Mouse (Mus musculus): ENCODE results near the gene Esyt2. TPM values are rescaled to one million over a fixed set of nuclear protein-coding genes. Genes with fewer than 3 reads are reported as not detected.
A peak's percentile ranks its signal among the peaks of the same experiment; 100 is the strongest.

Gene Esyt2
- total and polyA plus RNA-seq, 2 experiments from 2014 or later, result 7.4 to 32.2 TPM

- no peak overlapping the region for H3K27ac ChIP-seq (ENCODE audit: low read depth)
- no peak for DNase-seq (ENCODE audit: low spot score)
- no peaks in the 10 kb centered on the region for H3K4me1 ChIP-seq (ENCODE audit: control insufficient read depth, insufficient read depth)
- H3K9ac ChIP-seq (replicated peaks; ENCODE audit: low read depth, low read length), result no peak overlapping the region
- H3K27me3 ChIP-seq (ENCODE audit: control insufficient read depth, insufficient read depth, low read length), result no peaks in the 10 kb centered on the region
- WGBS, result 52% methylated on average over 2 of the region's 2 CpGs
- TF ChIP-seq CTCF (IDR thresholded peaks at IDR 0.05; ENCODE audit: low read depth) (no peak), EP300 (IDR thresholded peaks at IDR 0.05; ENCODE audit: low read depth) (no peak)
- no peaks in the 10 kb centered on the region for H3K9me3 ChIP-seq (replicated peaks; ENCODE audit: control insufficient read depth, low read length)
- no peak overlapping the region for H3K4me3 ChIP-seq (ENCODE audit: low read depth, low read length)
- no peak for ATAC-seq (ENCODE audit: insufficient read depth, low read depth)
- H3K4me2 ChIP-seq (ENCODE audit: low read depth, low read length), result no peak overlapping the region
- no peaks in the 10 kb centered on the region for H3K36me3 ChIP-seq (replicated peaks; ENCODE audit: control insufficient read depth, insufficient read depth, low read length)
Measured at GRCm38 (mm10) chr12:116293185-116293584, 12.2 kb downstream of the Esyt2 start.

GRCm38 (mm10) chr12:116293599-116294292 lies 12.8 kb downstream of the Esyt2 start:
- Histone ChIP-seq H3K4me1 (ENCODE audit: control insufficient read depth, insufficient read depth) (no peaks in the 10 kb centered on the region), H3K4me3 (ENCODE audit: low read depth, low read length) (no peak overlapping the region), H3K27me3 (ENCODE audit: control insufficient read depth, insufficient read depth, low read length) (no peaks in the 10 kb centered on the region), H3K9ac (replicated peaks; ENCODE audit: low read depth, low read length) (no peak overlapping the region), H3K36me3 (replicated peaks; ENCODE audit: control insufficient read depth, insufficient read depth, low read length) (no peaks in the 10 kb centered on the region), H3K4me2 (ENCODE audit: low read depth, low read length) (no peak overlapping the region), H3K9me3 (replicated peaks; ENCODE audit: control insufficient read depth, low read length) (no peaks in the 10 kb centered on the region), H3K27ac (ENCODE audit: low read depth) (no peak overlapping the region)
- DNase-seq (ENCODE audit: low spot score) (peak; percentile 36), ATAC-seq (ENCODE audit: insufficient read depth, low read depth) (no peak)
- WGBS, result 58% methylated on average over 4 of the region's 4 CpGs
- TF ChIP-seq CTCF (IDR thresholded peaks at IDR 0.05; ENCODE audit: low read depth) (no peak), EP300 (IDR thresholded peaks at IDR 0.05; ENCODE audit: low read depth) (no peak)

- no peak overlapping the region for H3K4me3 ChIP-seq (ENCODE audit: low read depth, low read length)
- H3K27ac ChIP-seq (ENCODE audit: low read depth), result no peak overlapping the region
- no peaks in the 10 kb centered on the region for H3K27me3 ChIP-seq (ENCODE audit: control insufficient read depth, insufficient read depth, low read length)
- no peak for ATAC-seq (ENCODE audit: insufficient read depth, low read depth)
- H3K36me3 ChIP-seq (replicated peaks; ENCODE audit: control insufficient read depth, insufficient read depth, low read length), result no peaks in the 10 kb centered on the region
- H3K9ac ChIP-seq (replicated peaks; ENCODE audit: low read depth, low read length), result no peak overlapping the region
- 85% methylated on average over 2 of the region's 2 CpGs for WGBS
- no peak for DNase-seq (ENCODE audit: low spot score)
- H3K4me2 ChIP-seq (ENCODE audit: low read depth, low read length), result no peak overlapping the region
- H3K4me1 ChIP-seq (ENCODE audit: control insufficient read depth, insufficient read depth), result no peaks in the 10 kb centered on the region
- TF ChIP-seq CTCF (IDR thresholded peaks at IDR 0.05; ENCODE audit: low read depth), result no peak
- TF ChIP-seq EP300 (IDR thresholded peaks at IDR 0.05; ENCODE audit: low read depth), result no peak
- no peaks in the 10 kb centered on the region for H3K9me3 ChIP-seq (replicated peaks; ENCODE audit: control insufficient read depth, low read length)
Measured at GRCm38 (mm10) chr12:116299906-116300305, 18.9 kb downstream of the Esyt2 start.

GRCm38 (mm10) chr12:116302181-116302580 lies 21.2 kb downstream of the Esyt2 start:
- no peaks in the 10 kb centered on the region for H3K36me3 ChIP-seq (replicated peaks; ENCODE audit: control insufficient read depth, insufficient read depth, low read length)
- no peaks in the 10 kb centered on the region for H3K4me1 ChIP-seq (ENCODE audit: control insufficient read depth, insufficient read depth)
- no peak overlapping the region for H3K9ac ChIP-seq (replicated peaks; ENCODE audit: low read depth, low read length)
- H3K4me3 ChIP-seq (ENCODE audit: low read depth, low read length), result no peak overlapping the region
- no peak for ATAC-seq (ENCODE audit: insufficient read depth, low read depth)
- no peak overlapping the region for H3K27ac ChIP-seq (ENCODE audit: low read depth)
- TF ChIP-seq EP300 (IDR thresholded peaks at IDR 0.05; ENCODE audit: low read depth) (no peak), CTCF (IDR thresholded peaks at IDR 0.05; ENCODE audit: low read depth) (no peak)
- no peak overlapping the region for H3K4me2 ChIP-seq (ENCODE audit: low read depth, low read length)
- H3K27me3 ChIP-seq (ENCODE audit: control insufficient read depth, insufficient read depth, low read length), result no peaks in the 10 kb centered on the region
- H3K9me3 ChIP-seq (replicated peaks; ENCODE audit: control insufficient read depth, low read length), result no peaks in the 10 kb centered on the region
- DNase-seq (ENCODE audit: low spot score), result no peak

- H3K4me3 ChIP-seq (ENCODE audit: low read depth, low read length), result no peak overlapping the region
- no peaks in the 10 kb centered on the region for H3K36me3 ChIP-seq (replicated peaks; ENCODE audit: control insufficient read depth, insufficient read depth, low read length)
- H3K27ac ChIP-seq (ENCODE audit: low read depth), result no peak overlapping the region
- DNase-seq (ENCODE audit: low spot score) (no peak), ATAC-seq (ENCODE audit: insufficient read depth, low read depth) (no peak)
- 52% methylated on average over 1 of the region's 1 CpGs for WGBS
- TF ChIP-seq CTCF (IDR thresholded peaks at IDR 0.05; ENCODE audit: low read depth) (no peak), EP300 (IDR thresholded peaks at IDR 0.05; ENCODE audit: low read depth) (no peak)
- H3K27me3 ChIP-seq (ENCODE audit: control insufficient read depth, insufficient read depth, low read length), result no peaks in the 10 kb centered on the region
- H3K4me2 ChIP-seq (ENCODE audit: low read depth, low read length), result no peak overlapping the region
- H3K9ac ChIP-seq (replicated peaks; ENCODE audit: low read depth, low read length), result no peak overlapping the region
- H3K9me3 ChIP-seq (replicated peaks; ENCODE audit: control insufficient read depth, low read length), result no peaks in the 10 kb centered on the region
- 0 out of 2 replicates have a peak, but pooled peaks cover 3% of the 10 kb centered on the region for H3K4me1 ChIP-seq (ENCODE audit: control insufficient read depth, insufficient read depth)
Measured at GRCm38 (mm10) chr12:116306042-116306441, 25.0 kb downstream of the Esyt2 start.

GRCm38 (mm10) chr12:116307870-116308269 lies 26.9 kb downstream of the Esyt2 start:
- Histone ChIP-seq H3K4me3 (ENCODE audit: low read depth, low read length) (no peak overlapping the region), H3K27ac (ENCODE audit: low read depth) (no peak overlapping the region), H3K9me3 (replicated peaks; ENCODE audit: control insufficient read depth, low read length) (no peaks in the 10 kb centered on the region), H3K4me2 (ENCODE audit: low read depth, low read length) (no peak overlapping the region), H3K4me1 (ENCODE audit: control insufficient read depth, insufficient read depth) (0 out of 2 replicates have a peak, but pooled peaks cover 3% of the 10 kb centered on the region), H3K27me3 (ENCODE audit: control insufficient read depth, insufficient read depth, low read length) (no peaks in the 10 kb centered on the region), H3K36me3 (replicated peaks; ENCODE audit: control insufficient read depth, insufficient read depth, low read length) (no peaks in the 10 kb centered on the region), H3K9ac (replicated peaks; ENCODE audit: low read depth, low read length) (no peak overlapping the region)
- WGBS, result 86% methylated on average over 3 of the region's 3 CpGs
- no peak for TF ChIP-seq CTCF (IDR thresholded peaks at IDR 0.05; ENCODE audit: low read depth)
- TF ChIP-seq EP300 (IDR thresholded peaks at IDR 0.05; ENCODE audit: low read depth), result no peak
- ATAC-seq (ENCODE audit: insufficient read depth, low read depth), result no peak
- DNase-seq (ENCODE audit: low spot score), result no peak
